In genomic region chr2:160905301-160905700, GRCm38 (mm10) we compare ENCODE assay signal across 15 mouse cellular contexts.
DNase-seq lines count a peak whose midpoint lies in the region; ATAC-seq lines count a peak whose summit lies in the region.
"Had no signal": no experiment of that assay in that cellular context is flagged by ENCODE, and none has a peak within 500 bp of the region (broad histone marks: within the 10 kb centered on the region; RNA-seq: fewer than 3 reads in every experiment).

No protein-coding gene starts in this region.

- ATAC-seq in cerebellum, adult (ENCODE audit: insufficient number of reproducible peaks, low FRiP score, low TSS enrichment), result no peak
- ATAC-seq: forebrain, embryonic 14.5 days; forebrain, embryonic 16.5 days had no signal

- DNase-seq in cerebellum, adult 11-12 months, result peak; percentile 52
- DNase-seq in cerebellum, postnatal 14 days, result no peak
- DNase-seq in cerebellum, adult 9-10 months, result peak; percentile 55
- DNase-seq in cerebellum, postnatal 25 days, result peak; percentile 38 to 50
- DNase-seq in cerebellum, postnatal 36 days, result no peak
- DNase-seq in embryo, embryonic 10 days (ENCODE audit: low spot score), result no peak
- DNase-seq: adrenal gland, adult 2 months; adrenal gland, postnatal 10 days; adrenal gland, postnatal 25 days; embryo, embryonic 11 days; gastrocnemius, adult 2 months; gastrocnemius, postnatal 10 days had no signal

Comparison
In these comparisons a context has a peak if more than half of its experiments do, and no peak if none do; other contexts are left out.
1. DNase-seq: peak in cerebellum, adult 11-12 months (single experiment), cerebellum, adult 9-10 months (single experiment) and cerebellum, postnatal 25 days (2 of 2); none in cerebellum, postnatal 14 days (0 of 2), cerebellum, postnatal 36 days (0 of 2) and embryo, embryonic 10 days (single experiment).